Mouse (Mus musculus) brain, embryonic 14.5 days (tissue): ENCODE measurements around the gene Tenm3. TPM values are rescaled to one million over a fixed set of nuclear protein-coding genes. Genes with fewer than 3 reads are reported as not detected.

Experiments
- DNase-seq: peaks from one replicate; pipeline ENCODE4 v3.0.0-alpha.2; 2011; ENCODE audit warnings: low read depth
- CTCF ChIP-seq: fragments of 200-500 bp; IDR thresholded peaks from 2 replicates; pipeline ENCODE4 v1.5.1; 2012; ENCODE audit warnings: inconsistent platforms, mild to moderate bottlenecking, moderate library complexity, borderline replicate concordance; ENCODE audit not compliant: insufficient read depth, insufficient read length; ENCODE audit errors: extremely low read depth
- POLR2A ChIP-seq: fragments of 200-500 bp; IDR thresholded peaks from 2 replicates; pipeline ENCODE4 v1.6.1; 2012; ENCODE audit warnings: mild to moderate bottlenecking, inconsistent platforms, borderline replicate concordance; ENCODE audit not compliant: poor library complexity, insufficient read depth, insufficient read length, severe bottlenecking; ENCODE audit errors: extremely low read depth
- polyA plus RNA-seq: library from polyadenylated mRNA; depleted of rRNA; stranded (reverse); fragments of >200 nt; gene quantifications from 2 replicates; pipeline ENCODE4 v1.2.3, GENCODE M21; 2012

The Tenm3 gene
- polyA plus RNA-seq, 1 experiment, result 50.8 TPM

DNA sequence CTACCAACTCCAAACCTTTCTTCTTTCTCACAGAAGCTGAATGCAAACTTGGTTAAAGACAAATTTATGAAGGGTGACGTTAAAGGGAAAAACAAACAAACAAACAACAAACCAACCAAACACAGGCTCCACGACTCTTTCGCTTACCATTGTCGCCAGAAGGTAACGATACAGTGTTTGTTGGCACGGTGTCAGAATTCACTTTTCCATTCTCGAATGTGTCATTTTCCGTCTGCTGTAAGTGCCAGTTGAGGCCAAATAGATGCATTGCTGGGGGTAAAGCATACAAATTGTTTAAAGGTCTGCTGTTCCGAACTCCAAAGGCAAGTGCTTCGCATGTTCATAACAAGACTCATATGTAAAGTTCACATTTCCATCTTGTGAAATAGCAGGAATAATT is 476.6 kb downstream of the Tenm3 start:
- TF ChIP-seq CTCF, result no peak
- no peak for TF ChIP-seq POLR2A
- DNase-seq, result peak; percentile 72

DNA sequence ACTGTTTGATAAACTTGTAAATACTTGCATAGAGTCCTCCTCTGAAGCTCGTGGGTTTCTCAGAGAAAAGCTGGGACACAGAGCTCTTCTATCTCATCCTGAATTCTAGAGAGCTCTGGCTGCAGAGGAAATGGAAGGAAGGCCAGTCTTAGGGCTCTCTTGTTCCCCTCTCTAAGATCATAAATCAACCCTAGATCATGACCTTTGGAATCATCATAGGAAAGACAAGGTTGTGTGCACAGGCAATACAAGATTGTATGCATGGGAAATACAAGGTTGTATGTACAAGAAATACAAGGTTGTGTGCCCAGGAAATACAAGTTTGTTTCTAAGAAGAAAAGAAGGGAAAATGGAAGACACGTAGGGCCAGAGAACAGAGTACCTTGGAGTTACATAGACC is 486.9 kb downstream of the Tenm3 start:
- TF ChIP-seq CTCF (no peak), POLR2A (no peak)
- no peak for DNase-seq

DNA sequence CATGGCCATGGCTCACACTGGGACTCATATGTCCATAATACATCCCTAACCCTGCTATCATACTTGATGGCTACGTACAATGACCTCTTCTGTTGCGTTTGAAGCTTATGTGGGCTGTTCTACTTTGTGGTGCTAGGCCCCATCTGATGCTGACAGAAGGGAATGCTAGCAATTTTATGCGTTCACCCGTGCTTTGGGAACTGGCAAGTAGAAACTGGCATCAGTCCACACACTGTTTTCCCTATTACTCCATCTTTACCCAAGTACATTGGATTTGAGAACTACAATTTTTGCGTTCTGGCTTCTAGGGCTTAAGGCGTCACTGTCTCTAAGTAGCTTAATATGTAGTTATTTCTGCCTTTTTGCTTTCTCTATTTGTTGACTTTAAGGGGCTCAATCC is 490.3 kb downstream of the Tenm3 start:
- TF ChIP-seq POLR2A, result no peak
- DNase-seq, result peak; percentile 74

DNA sequence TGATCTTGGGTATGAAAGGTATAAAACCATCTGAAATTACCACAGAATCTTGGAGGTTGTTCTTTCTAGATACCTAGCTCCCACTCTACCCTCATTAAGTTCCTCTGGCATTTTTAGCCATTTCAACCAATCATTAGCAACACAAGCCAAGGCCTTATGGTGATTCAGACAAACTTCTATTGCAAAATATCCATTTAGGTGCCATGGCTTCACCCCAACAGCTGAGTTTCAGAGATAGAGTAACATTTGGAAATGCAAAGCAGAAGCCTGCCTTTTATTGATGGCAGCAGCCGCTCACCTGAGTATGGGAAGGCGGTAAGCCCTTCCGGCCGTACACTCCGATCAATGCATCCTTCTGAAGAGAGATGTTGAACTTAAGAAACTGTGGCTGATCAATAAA is 494.9 kb downstream of the Tenm3 start:
- no peak for DNase-seq
- no peak for TF ChIP-seq POLR2A
- TF ChIP-seq CTCF, result no peak

DNA sequence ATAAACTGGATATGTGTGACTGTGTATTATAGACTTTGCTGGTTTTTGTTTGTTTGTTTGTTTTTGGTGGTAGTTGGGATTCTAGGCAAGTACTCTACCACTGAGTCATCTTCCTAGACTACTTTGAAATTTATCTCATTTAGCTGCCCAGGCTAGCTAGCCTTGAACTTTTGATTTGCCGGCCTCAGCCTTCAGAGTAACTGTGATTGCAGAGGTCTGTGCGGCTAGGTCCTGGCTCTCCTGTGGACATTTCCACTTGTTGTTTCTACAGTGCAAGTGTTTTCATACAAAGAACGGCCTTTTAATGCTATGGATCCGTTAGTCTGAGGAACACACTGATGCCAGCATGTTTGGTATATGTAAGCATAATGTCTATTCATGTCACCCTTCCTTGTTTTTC is 495.4 kb downstream of the Tenm3 start:
- no peak for TF ChIP-seq POLR2A
- TF ChIP-seq CTCF, result no peak
- no peak for DNase-seq

DNA sequence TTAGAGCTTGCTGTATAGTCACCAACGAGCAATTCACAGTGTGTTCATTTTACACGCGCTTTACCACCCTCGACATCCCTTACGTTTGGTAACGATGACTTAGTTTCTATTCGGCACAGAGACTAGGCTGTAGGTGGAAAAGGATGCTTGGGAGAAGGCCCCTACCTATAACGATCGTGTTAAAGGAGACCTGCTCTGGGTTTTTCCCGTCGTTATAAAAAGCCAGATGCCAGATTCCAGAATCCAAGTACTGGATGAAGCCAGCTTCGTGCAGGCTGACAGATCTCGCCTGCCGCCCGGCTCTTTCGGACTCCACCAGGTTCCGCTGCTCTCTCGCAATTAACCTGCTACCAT is 500.7 kb downstream of the Tenm3 start:
- DNase-seq, result peak; percentile 32
- no peak for TF ChIP-seq POLR2A
- no peak for TF ChIP-seq CTCF

DNA sequence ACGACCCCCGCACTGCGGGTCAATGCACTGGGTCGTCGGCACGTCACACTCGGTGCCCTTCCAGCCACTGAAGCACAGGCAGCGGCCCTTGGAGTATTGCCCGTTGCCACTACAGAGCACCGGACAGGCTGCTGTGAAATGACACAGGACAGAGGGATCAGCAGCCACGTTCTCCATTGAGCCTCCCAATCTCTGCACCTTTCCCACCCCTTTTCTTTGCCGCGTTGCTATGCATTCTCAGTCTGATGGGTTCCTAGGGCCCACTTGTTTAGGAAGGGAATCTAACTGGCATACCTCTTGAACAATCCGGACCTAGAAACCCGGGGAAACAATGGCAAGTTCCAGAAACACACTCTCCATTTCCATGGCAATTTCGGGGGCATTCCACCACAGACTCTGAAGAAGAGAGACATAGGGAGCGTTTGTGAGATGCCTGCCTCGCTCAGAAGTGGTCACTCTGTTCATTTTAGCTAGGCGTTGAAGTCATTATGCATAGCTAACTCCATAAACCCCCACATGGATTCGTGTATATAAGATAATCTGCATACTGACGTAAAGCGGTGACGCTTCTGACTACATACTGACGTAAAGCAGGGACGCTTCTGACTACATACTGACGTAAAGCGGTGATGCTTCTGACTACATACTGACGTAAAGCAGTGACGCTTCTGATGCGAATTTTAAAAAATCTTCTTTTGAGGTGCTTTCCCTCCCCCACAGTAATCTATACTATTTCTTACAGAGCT is 501.3 kb downstream of the Tenm3 start:
- peak; percentile 80 for DNase-seq
- no peak for TF ChIP-seq POLR2A

DNA sequence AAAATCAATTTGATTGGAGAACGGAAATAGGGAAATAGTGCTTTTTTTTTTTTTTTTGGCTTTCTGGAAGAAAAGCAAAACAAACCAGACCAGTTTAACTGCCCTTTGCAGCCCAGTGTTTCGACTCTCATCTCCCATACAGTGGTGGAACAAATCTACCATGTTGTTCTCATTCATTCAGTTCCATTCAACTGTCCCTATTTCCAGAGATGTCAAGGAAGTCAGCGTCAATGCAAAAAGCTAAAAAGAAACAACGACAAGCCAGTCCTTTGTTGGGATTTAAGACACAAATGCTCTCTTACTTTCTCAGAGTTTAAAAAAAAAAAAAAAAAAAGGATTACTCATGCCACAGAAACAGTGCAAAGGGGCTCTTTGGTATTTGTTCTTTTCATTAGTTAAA is 502.1 kb downstream of the Tenm3 start:
- DNase-seq, result peak; percentile 60
- no peak for TF ChIP-seq POLR2A
- TF ChIP-seq CTCF, result no peak

DNA sequence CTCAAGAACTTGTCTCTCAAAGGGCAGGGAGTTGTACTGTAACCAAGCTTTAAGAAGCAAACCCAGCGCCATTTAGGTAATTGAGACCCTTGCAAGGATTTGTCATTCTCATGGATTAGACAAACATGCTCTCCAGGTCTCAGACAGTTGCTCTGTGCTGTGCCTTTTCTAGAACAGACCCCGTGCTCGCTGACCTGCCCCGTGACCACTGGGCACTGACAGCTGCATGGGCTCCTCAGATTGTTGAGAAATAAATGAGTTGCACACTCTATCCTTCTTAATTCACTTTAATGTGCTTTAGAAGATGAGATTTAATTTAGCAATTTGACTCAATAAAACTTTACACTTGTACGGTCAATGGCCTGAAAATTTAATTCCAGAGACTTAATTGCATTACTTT is 502.5 kb downstream of the Tenm3 start:
- TF ChIP-seq POLR2A, result no peak
- no peak for TF ChIP-seq CTCF
- DNase-seq, result no peak

DNA sequence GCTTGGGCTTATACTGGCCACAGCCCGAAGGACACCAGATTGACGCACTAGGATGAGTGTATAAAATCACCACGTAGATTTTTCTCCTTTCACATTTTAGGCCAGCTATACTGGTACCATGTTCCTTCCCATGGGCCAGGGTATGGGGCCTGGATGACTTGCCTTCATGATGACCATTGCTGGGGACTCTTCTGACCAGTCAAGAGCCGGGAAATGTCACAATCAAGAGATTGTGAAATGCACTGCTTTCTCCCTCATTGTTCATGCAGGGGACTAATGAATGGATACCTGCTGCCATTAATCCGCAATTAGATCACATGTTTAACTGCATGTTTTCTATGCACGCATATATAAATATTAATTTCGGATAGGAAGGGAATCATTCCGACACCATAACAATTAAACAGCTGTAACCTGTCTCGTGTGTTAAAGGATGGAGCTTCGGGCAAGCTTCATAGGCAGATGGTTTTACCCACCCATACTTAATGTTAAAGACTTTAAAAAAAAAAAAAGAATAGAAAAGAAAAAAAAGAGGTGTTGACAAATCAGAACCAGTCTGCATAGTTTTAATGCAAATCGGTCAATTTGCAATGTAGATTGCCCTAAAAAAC is 521.0 kb downstream of the Tenm3 start:
- DNase-seq, result peak; percentile 79
- TF ChIP-seq POLR2A, result no peak
- no peak for TF ChIP-seq CTCF

DNA sequence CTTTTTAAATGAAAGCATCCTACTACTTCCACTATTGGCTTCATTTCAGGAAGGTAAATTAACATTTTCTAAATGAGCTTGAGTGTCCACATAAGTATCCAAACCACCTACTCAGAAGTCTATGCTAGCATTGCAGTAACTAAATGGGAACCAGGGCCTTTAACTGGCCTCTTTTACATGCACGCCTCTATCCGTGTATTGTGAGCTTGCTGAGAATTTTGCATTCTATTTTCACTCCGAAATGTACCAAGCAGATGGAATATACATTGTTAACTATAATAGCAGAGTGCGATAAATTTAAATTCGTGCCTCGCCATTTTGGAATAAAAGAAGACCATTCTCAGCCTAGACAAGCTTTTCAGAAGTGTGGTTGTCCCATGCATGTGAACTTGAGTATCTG is 521.5 kb downstream of the Tenm3 start:
- no peak for DNase-seq
- no peak for TF ChIP-seq POLR2A
- TF ChIP-seq CTCF, result no peak

DNA sequence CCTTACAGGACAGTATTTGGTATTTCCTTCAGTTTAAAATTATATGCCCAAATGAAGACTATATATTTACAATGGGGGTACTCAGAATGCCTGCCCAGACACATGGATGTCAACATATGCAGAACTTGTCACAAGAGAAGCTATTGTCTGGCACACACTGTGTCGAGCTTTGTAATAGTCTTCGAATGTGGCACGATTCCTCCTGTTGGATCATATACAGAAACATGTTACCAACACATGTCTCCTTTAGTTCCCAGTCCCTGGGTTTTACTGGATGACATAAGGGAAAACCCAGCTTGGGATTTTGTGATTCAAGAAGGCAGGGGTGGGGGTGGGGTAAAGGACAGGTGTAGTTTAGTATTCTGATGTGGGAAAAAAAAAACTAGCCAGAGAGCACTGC is 524.1 kb downstream of the Tenm3 start:
- no peak for TF ChIP-seq POLR2A
- TF ChIP-seq CTCF, result no peak
- peak; percentile 69 for DNase-seq

DNA sequence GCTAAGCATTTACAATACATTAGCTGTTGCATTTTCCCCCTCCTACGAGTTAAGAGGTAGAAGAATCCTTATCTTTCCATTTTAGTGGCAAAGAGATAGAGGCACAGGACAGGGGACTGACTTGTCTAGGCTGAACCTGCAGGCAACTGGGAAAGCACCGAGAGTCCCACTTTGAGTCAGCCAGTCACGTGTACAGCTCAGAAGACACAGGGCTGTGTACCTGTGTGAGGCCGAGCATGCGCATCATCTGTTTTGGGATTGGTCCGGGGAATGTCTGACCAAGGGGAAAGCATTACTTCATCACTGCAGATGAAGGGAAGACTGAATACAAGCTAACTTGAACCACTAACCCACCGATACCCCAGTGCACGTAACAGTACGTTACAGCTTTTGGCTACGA is 526.3 kb downstream of the Tenm3 start:
- no peak for DNase-seq
- TF ChIP-seq POLR2A, result no peak
